Mouse (Mus musculus): ENCODE data around the gene Slc9a3r2. TPM values are rescaled to one million over a fixed set of nuclear protein-coding genes. Genes with fewer than 3 reads are reported as not detected.

The Slc9a3r2 gene
- polyA plus RNA-seq, 1 experiment from 2014 or later = 58.1 TPM

DNA sequence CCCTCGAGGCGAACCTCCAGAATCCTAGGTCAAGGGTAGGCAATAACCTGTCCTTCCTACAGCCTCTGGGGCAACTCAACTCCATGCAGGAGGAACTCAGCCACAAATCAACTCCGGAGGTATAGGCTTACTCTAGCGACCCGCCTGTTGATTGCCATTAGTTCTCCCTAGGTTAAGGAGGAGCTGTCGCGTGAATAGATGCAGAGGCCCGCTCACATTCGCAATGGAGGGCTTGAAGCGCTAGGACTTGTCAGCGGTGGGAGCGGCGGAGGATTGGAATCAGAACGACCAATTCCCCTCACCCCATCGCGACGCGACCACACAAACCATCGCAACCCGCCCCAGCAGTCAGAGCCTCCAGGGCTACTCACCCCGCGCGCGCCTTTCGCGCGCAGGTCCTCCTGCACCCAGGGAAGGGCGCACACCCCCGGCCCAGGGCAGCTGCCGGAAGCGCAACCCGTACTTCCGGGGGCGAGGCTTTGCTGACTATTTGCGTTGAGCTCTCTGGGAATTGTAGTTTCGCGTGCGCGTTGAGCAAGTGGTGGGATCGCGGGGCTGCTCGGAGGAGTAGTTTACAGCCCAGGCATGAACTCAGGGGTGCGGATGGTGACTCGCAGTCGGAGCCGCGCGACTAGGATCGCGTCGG, 17.8 kb downstream of the Slc9a3r2 start, which contains the start of the genes Tsc2 and Nthl1:
Gene Tsc2 (minus strand): TSS at position 464 of the 646 bp plus-strand sequence.
Gene Nthl1 (plus strand): TSS at position 514 of the 646 bp plus-strand sequence.
- Histone ChIP-seq H3K9me3 (no peaks in the 10 kb centered on the region), H3K36me3 (peaks cover 38% of the 10 kb centered on the region), H3K9ac (peak within 1 kb of the TSS; percentile 84), H3K4me3 (peak within 1 kb of the TSS; percentile 71), H3K27ac (peak within 1 kb of the TSS; percentile 90), H3K27me3 (no peaks in the 10 kb centered on the region), H3K4me1 (peaks cover 18% of the 10 kb centered on the region), H3K4me2 (replicated peaks) (peak within 1 kb of the TSS; percentile 79)
- peak; percentile 92 for ATAC-seq (ENCODE audit: low FRiP score, low read depth)
- WGBS = 2% methylated on average over 51 of the region's 51 CpGs

DNA sequence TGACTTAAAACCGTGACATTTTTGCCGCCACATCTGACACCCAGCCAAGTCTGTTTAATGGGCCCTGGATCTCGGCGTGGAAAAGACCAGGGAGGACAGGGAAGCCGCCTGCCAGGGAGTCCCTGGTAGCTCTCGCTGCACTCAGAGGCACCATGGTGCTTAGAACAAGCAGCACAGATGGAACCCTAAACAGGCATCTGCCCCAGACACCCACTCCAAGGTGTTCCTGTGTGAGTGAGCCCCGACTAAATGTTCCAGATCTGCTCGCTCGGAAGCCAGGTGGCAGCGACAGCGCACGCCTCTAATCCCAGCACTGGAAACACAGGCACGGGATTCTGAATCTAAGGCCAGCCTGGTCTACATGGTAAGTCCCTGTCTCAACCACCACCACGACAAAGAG, 20.1 kb downstream of the Slc9a3r2 start:
- 87% methylated on average over 14 of the region's 14 CpGs for WGBS
- peaks cover 61% of the 10 kb centered on the region for H3K36me3 ChIP-seq

GRCm38 (mm10) chr17:24628646-24629045, 21.5 kb downstream of the Slc9a3r2 start:
- H3K27me3 ChIP-seq = no peaks in the 10 kb centered on the region

More for the DNA sequence above, 20.1 kb downstream of the Slc9a3r2 start:
- peaks cover 18% of the 10 kb centered on the region for H3K4me1 ChIP-seq
- H3K27me3 ChIP-seq = no peaks in the 10 kb centered on the region
- no peak overlapping the region for H3K9ac ChIP-seq
- H3K9me3 ChIP-seq = no peaks in the 10 kb centered on the region
- H3K4me3 ChIP-seq = no peak overlapping the region
- H3K4me2 ChIP-seq (replicated peaks) = no peak overlapping the region
- ATAC-seq (ENCODE audit: low FRiP score, low read depth) = no peak
- H3K27ac ChIP-seq = no peak overlapping the region

GRCm38 (mm10) chr17:24625472-24625871, 24.7 kb downstream of the Slc9a3r2 start:
- Histone ChIP-seq H3K4me3 (no peak overlapping the region), H3K4me2 (replicated peaks) (no peak overlapping the region), H3K4me1 (no peaks in the 10 kb centered on the region), H3K9me3 (no peaks in the 10 kb centered on the region), H3K27me3 (no peaks in the 10 kb centered on the region), H3K27ac (no peak overlapping the region), H3K36me3 (peaks cover 100% of the 10 kb centered on the region), H3K9ac (no peak overlapping the region)
- 93% methylated on average over 8 of the region's 8 CpGs for WGBS
- ATAC-seq (ENCODE audit: low FRiP score, low read depth) = no peak

More at GRCm38 (mm10) chr17:24628646-24629045, 21.5 kb downstream of the Slc9a3r2 start:
- Histone ChIP-seq H3K4me2 (replicated peaks) (no peak overlapping the region), H3K27ac (no peak overlapping the region), H3K36me3 (peaks cover 75% of the 10 kb centered on the region), H3K9me3 (no peaks in the 10 kb centered on the region), H3K4me3 (no peak overlapping the region), H3K4me1 (peaks cover 14% of the 10 kb centered on the region), H3K9ac (no peak overlapping the region)
- no peak for ATAC-seq (ENCODE audit: low FRiP score, low read depth)
- 49% methylated on average over 5 of the region's 5 CpGs for WGBS

DNA sequence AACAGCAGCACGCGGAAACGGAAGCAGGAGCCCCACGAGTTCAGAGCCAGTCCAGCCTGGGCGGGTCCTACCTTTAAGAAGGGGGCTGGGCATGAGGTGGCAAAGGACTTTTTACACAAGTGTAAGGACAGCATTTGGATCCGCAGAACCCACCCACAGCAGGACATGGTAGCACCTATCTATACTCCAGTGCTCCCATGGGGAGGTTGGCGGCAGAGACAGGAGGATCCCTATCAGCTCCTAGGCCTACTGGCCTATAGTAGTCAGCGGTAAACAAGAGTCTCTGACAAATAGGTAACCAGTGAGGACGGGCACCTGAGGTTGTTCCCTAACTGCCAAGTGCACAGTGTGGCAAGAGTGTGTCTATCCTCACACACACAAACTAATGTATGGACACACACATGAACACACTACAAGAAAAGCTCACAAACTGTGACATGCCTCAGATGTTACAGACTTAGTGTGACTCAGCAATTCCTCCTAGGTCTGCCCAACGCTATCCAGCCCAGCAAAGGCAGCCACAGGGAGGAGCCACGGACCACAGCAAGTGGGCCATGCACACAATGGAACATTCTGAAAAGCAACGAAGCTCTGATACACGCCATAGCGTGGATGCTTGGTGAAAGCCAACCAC, 32.4 kb downstream of the Slc9a3r2 start:
- Histone ChIP-seq H3K27me3 (no peaks in the 10 kb centered on the region), H3K27ac (no peak overlapping the region), H3K9me3 (no peaks in the 10 kb centered on the region), H3K4me2 (replicated peaks) (no peak overlapping the region), H3K4me3 (no peak overlapping the region), H3K36me3 (peaks cover 95% of the 10 kb centered on the region), H3K9ac (peak overlapping the region; percentile 25; the same call in 1 of the 2 replicates), H3K4me1 (no peaks in the 10 kb centered on the region)
- WGBS = 84% methylated on average over 14 of the region's 14 CpGs
- ATAC-seq (ENCODE audit: low FRiP score, low read depth) = no peak

DNA sequence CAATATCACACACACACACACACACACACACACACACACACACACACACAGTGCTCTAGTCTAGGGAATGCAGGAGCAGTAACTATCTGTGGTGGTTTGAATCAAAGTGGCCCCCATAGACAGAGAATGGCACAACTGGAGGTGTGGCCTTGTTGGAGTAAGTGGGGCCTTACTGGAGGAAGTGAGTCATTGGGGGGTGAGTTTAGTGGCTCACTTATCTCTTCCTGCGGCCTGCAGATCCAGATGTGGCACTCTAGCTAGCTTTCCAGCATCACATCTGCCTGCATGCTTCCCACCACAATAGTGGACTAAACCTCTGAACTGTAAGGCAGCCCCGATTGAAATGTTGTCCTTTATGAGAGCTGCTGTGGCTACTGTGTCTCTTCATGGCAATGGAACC, 39.4 kb downstream of the Slc9a3r2 start:
- no peaks in the 10 kb centered on the region for H3K27me3 ChIP-seq
- no peaks in the 10 kb centered on the region for H3K9me3 ChIP-seq
- no peak overlapping the region for H3K4me2 ChIP-seq (replicated peaks)
- ATAC-seq (ENCODE audit: low FRiP score, low read depth) = no peak
- H3K36me3 ChIP-seq = peaks cover 78% of the 10 kb centered on the region
- no peak overlapping the region for H3K4me3 ChIP-seq
- no peak overlapping the region for H3K9ac ChIP-seq
- WGBS = 87% methylated on average over 2 of the region's 2 CpGs
- H3K27ac ChIP-seq = no peak overlapping the region
- no peaks in the 10 kb centered on the region for H3K4me1 ChIP-seq

DNA sequence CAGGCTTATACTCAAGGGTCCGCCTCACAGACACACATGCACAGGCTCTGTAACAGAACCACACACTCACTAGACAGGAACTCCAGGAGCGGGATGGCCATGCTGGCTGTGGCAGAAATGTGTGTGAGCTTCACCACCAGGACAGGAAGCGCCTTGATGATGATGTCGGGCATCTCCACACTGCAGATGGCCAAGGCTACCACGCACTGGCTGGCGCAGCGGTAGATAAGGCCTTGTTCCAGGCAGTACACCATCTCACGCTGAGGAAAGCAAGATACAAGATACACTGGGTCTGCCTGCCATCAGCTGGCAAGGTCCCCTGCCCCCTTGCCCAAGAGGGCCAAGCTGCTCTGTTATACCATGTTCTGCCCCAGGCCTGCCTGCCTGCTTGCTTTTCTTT, 41.3 kb downstream of the Slc9a3r2 start:
- Histone ChIP-seq H3K27me3 (no peaks in the 10 kb centered on the region), H3K27ac (no peak overlapping the region), H3K9me3 (no peaks in the 10 kb centered on the region), H3K36me3 (peaks cover 78% of the 10 kb centered on the region), H3K4me2 (replicated peaks) (no peak overlapping the region), H3K4me3 (no peak overlapping the region), H3K4me1 (no peaks in the 10 kb centered on the region), H3K9ac (no peak overlapping the region)
- no peak for ATAC-seq (ENCODE audit: low FRiP score, low read depth)
- 96% methylated on average over 8 of the region's 8 CpGs for WGBS

DNA sequence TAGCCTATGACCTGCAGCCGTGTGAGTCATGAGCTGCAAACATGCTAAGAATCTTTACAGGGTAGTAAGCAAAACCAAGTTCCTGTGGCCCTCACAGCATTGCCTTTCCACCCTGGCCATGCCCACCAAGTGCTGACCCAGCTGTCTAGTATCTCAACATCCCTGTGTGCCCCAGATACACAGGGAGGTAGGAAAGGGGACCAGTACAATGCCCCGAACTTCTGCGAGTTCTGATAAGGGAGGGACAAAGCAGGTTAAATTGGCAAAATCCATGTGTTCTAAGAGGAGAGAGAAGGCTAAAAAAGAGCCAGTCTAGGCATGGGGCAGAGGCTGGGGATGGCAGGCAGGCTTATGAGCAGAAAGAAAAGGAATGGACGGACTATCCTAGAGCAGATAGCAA, 41.8 kb downstream of the Slc9a3r2 start:
- no peak overlapping the region for H3K4me2 ChIP-seq (replicated peaks)
- no peaks in the 10 kb centered on the region for H3K27me3 ChIP-seq
- no peak overlapping the region for H3K27ac ChIP-seq
- no peaks in the 10 kb centered on the region for H3K4me1 ChIP-seq
- H3K4me3 ChIP-seq = no peak overlapping the region
- WGBS = 95% methylated on average over 4 of the region's 4 CpGs
- H3K9me3 ChIP-seq = no peaks in the 10 kb centered on the region
- H3K36me3 ChIP-seq = peaks cover 77% of the 10 kb centered on the region
- no peak for ATAC-seq (ENCODE audit: low FRiP score, low read depth)
- H3K9ac ChIP-seq = no peak overlapping the region

- Histone ChIP-seq H3K4me3 (no peak overlapping the region), H3K9me3 (no peaks in the 10 kb centered on the region), H3K4me1 (no peaks in the 10 kb centered on the region), H3K27ac (no peak overlapping the region), H3K4me2 (replicated peaks) (no peak overlapping the region), H3K9ac (no peak overlapping the region), H3K27me3 (no peaks in the 10 kb centered on the region), H3K36me3 (peaks cover 96% of the 10 kb centered on the region)
- 82% methylated on average over 3 of the region's 3 CpGs for WGBS
- ATAC-seq (ENCODE audit: low FRiP score, low read depth) = no peak
These were observed 45.6 kb downstream of the Slc9a3r2 start for GRCm38 (mm10) chr17:24604557-24604956.

GRCm38 (mm10) chr17:24603961-24604360, 46.2 kb downstream of the Slc9a3r2 start:
- H3K36me3 ChIP-seq = peaks cover 99% of the 10 kb centered on the region

DNA sequence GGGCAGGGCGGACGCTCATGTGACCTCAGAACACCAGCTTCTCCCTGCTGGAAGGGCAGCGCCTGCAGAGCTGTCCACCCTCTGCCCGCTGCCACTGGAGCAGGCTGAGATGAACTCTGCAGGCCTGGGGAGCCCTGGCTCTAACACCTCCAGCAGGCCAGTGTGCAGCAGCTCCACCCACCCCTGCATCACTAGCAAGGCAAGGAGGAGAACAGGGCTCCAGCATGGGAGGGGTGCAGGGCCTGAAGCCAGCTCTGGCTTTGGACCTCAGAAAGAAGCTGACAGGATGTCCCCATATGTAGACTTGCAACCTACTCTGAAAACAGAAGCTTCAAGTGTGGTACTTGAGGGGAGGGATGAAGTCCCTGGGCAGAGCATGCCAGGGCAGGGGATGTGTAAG, 49.6 kb downstream of the Slc9a3r2 start:
- H3K4me1 ChIP-seq = no peaks in the 10 kb centered on the region
- H3K9ac ChIP-seq = no peak overlapping the region
- H3K4me2 ChIP-seq (replicated peaks) = no peak overlapping the region
- ATAC-seq (ENCODE audit: low FRiP score, low read depth) = no peak
- no peaks in the 10 kb centered on the region for H3K27me3 ChIP-seq
- no peak overlapping the region for H3K4me3 ChIP-seq
- 93% methylated on average over 4 of the region's 4 CpGs for WGBS
- peaks cover 99% of the 10 kb centered on the region for H3K36me3 ChIP-seq
- H3K9me3 ChIP-seq = no peaks in the 10 kb centered on the region
- H3K27ac ChIP-seq = no peak overlapping the region; the same call in 1 of the 2 replicates

More at GRCm38 (mm10) chr17:24603961-24604360, 46.2 kb downstream of the Slc9a3r2 start:
- Histone ChIP-seq H3K27ac (no peak overlapping the region), H3K27me3 (no peaks in the 10 kb centered on the region), H3K9me3 (no peaks in the 10 kb centered on the region), H3K4me1 (no peaks in the 10 kb centered on the region), H3K9ac (no peak overlapping the region), H3K4me2 (replicated peaks) (no peak overlapping the region), H3K4me3 (no peak overlapping the region)
- WGBS = 92% methylated on average over 8 of the region's 8 CpGs
- no peak for ATAC-seq (ENCODE audit: low FRiP score, low read depth)

GRCm38 (mm10) chr17:24597989-24598388, 52.1 kb downstream of the Slc9a3r2 start:
- no peak for ATAC-seq (ENCODE audit: low FRiP score, low read depth)
- Histone ChIP-seq H3K27me3 (no peaks in the 10 kb centered on the region), H3K9ac (no peak overlapping the region), H3K4me3 (no peak overlapping the region), H3K9me3 (no peaks in the 10 kb centered on the region), H3K36me3 (peaks cover 100% of the 10 kb centered on the region), H3K4me1 (no peaks in the 10 kb centered on the region), H3K4me2 (replicated peaks) (no peak overlapping the region), H3K27ac (no peak overlapping the region)
- 93% methylated on average over 3 of the region's 3 CpGs for WGBS
